Mouse (Mus musculus) limb, embryonic 12.5 days (tissue): Measurements from ENCODE around the gene Nudt17. TPM values are rescaled to one million over a fixed set of nuclear protein-coding genes. Genes with fewer than 3 reads are reported as not detected.

ENCODE experiments used
- ATAC-seq: fragments of 200-750 bp; cut with Nextera tagmentation; 2 replicates; pipeline ENCODE4 v1.8.0; 2017; ENCODE audit warnings: low read depth, moderate TSS enrichment; ENCODE audit not compliant: insufficient number of reproducible peaks, insufficient read depth, low FRiP score, low TSS enrichment
- H3K27ac ChIP-seq: fragments of 300-500 bp; sonication (generic); 2 replicates; pipeline ENCODE4 v1.5.1; 2016; ENCODE audit warnings: mild to moderate bottlenecking, moderate library complexity
- H3K27me3 ChIP-seq: fragments of 300-500 bp; sonication (generic); 2 replicates; pipeline ENCODE4 v1.6.1; 2016; ENCODE audit warnings: mild to moderate bottlenecking, moderate library complexity
- H3K36me3 ChIP-seq: fragments of 300-500 bp; sonication (generic); 2 replicates; pipeline ENCODE4 v1.6.1; 2016; ENCODE audit warnings: mild to moderate bottlenecking, moderate library complexity
- H3K4me1 ChIP-seq: fragments of 300-500 bp; sonication (generic); replicated peaks from 2 replicates; pipeline ENCODE4 v1.6.1; 2016
- H3K4me2 ChIP-seq: fragments of 300-500 bp; sonication (generic); 2 replicates; pipeline ENCODE4 v1.6.1; 2016; ENCODE audit warnings: mild to moderate bottlenecking, moderate library complexity
- H3K4me3 ChIP-seq: fragments of 300-500 bp; sonication (generic); replicated peaks from 2 replicates; pipeline ENCODE4 v1.5.1; 2016; ENCODE audit warnings: mild to moderate bottlenecking
- H3K9ac ChIP-seq: fragments of 300-500 bp; sonication (generic); replicated peaks from 2 replicates; pipeline ENCODE4 v1.6.1; 2016; ENCODE audit warnings: mild to moderate bottlenecking, moderate library complexity
- H3K9me3 ChIP-seq: fragments of 300-500 bp; sonication (generic); 2 replicates; pipeline ENCODE4 v1.6.1; 2016; ENCODE audit warnings: mild to moderate bottlenecking, moderate library complexity
- WGBS: fragments of 180-500 bp; shearing (Covaris S2); methylation state at CpG from one replicate; pipeline ENCODE4 v1.1.7; 2016; 5-methylcytosine and 5-hydroxymethylcytosine counted together
- polyA plus RNA-seq: library from polyadenylated mRNA; unstranded; fragments of >200 nt; fragmentation: Nextera tagmentation; extraction: Ambion mirVana; gene quantifications from 2 replicates; pipeline ENCODE4 v1.2.1, GENCODE M21; 2016

Gene Nudt17
- polyA plus RNA-seq, 1 experiment from 2014 or later: 13.7 TPM

DNA sequence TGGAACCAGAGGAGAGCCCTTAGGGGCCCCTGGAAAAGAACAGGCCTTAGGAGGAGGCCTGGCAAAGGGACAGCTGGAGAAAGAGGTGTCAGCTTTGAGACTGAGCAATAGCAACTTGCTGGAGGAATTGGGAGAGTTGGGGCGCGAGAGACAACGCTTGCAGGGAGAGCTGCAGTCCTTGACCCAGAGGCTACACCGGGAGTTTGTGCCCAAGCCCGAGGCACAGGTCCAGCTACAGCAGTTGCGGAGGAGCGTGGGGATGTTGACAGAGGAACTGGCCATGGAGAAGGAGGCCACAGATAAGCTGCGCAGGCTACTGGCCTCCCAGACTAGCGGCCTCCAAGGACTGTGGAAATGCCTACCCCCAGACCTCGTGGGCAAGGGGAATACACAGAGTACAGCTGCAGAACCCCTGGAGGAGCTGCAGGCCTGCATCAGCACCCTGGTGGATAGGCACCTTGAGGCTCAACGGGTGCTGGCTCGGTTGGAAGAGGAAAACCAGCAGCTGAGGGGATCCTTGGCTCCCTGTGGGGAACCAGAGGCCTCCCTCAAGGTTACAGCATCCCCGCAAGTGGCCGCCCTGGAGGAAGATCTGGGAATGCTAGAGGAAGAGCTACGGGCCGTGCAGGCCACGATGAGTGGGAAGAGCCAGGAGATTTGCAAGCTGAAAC, 24.1 kb downstream of the Nudt17 start:
- H3K4me3 ChIP-seq: peak overlapping the region; percentile 34
- no peaks in the 10 kb centered on the region for H3K9me3 ChIP-seq
- H3K27me3 ChIP-seq: peaks cover 53% of the 10 kb centered on the region
- H3K4me2 ChIP-seq: peak overlapping the region; percentile 59
- no peak overlapping the region for H3K27ac ChIP-seq
- H3K4me1 ChIP-seq: 0 out of 2 replicates have a peak, but pooled peaks cover 7% of the 10 kb centered on the region
- H3K9ac ChIP-seq: peak overlapping the region; percentile 44
- H3K36me3 ChIP-seq: no peaks in the 10 kb centered on the region
- WGBS: 50% methylated on average over 17 of the region's 17 CpGs
- no peak for ATAC-seq

DNA sequence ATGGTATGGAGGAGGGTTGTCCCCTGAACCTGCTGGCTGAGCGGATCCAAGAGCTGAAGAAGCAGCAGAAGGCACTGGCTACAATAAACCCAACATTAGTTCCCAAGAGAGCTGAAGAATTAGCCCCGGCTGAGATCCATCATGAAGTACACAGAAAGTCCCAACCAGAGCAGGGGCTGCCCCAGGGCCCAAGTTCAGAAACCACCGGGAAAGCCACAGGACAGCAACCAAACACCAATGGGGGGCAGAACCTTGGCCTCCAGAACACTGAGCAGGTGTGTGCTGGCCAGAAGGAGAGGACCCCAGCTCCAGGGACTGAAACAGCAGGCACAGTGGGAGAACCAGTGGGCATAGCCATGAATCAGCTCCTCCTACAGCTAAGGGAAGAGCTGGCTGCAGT, 24.9 kb downstream of the Nudt17 start:
- ATAC-seq: no peak
- 84% methylated on average over 3 of the region's 3 CpGs for WGBS
- H3K4me2 ChIP-seq: no peak overlapping the region
- no peak overlapping the region for H3K4me3 ChIP-seq
- no peaks in the 10 kb centered on the region for H3K36me3 ChIP-seq
- H3K9ac ChIP-seq: no peak overlapping the region
- H3K9me3 ChIP-seq: no peaks in the 10 kb centered on the region
- no peak overlapping the region for H3K27ac ChIP-seq
- peaks cover 59% of the 10 kb centered on the region for H3K27me3 ChIP-seq
- 0 out of 2 replicates have a peak, but pooled peaks cover 7% of the 10 kb centered on the region for H3K4me1 ChIP-seq

DNA sequence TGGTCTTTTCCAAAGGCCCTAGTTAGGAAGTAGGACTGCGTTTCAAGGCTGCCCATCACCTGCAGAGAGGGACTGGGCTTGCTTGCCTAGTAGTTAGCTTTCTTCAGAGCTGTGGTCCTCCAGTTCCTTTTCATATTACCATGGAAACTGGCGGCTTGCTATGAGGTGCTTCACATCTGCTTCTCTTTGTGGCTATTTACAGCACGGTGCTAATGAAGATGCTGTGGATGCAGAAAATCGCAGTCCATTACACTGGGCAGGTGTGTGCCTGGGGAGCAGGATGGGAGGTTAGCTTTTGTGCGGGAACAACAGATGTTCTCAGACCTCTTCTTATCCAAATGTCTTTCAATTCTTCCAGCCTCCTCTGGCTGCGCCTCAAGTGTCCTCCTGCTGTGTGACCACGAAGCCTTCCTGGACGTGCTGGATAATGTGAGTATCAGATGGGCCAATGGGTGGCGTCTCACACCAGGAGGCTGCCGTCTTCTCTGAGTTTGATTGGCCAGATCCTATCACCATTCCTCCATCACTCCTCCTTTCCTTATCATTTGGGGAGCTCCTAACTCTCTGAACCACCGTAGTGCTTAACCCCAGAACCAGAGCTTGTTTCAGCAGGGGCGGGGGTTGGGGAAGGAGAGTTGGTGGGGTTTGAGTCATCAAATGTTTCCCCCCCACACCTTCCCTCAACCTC, 27.9 kb downstream of the Nudt17 start:
- no peak for ATAC-seq
- no peaks in the 10 kb centered on the region for H3K9me3 ChIP-seq

DNA sequence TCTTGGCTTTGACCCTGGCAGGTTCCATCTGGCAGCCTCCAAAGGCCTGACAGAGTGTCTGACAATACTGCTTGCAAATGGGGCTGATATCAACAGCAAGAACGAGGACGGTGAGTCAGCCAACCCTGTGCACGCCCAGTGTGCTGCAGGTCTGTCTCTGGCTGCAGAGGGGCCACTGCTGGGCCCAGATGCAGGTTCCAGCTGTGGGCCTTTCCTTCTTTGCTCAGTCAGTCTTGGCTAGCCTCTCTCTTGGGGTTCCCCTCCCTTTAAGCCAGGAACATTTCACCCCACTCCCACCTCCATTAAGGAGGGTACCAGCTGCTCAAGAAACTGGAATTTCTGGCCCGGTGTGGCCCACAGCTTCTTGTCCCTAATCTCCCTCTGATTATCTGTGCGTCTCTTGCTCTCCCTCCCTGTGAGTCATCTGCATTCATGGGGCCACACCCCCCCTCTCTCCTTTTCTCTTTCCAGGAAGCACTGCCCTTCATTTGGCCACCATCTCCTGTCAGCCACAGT, 29.1 kb downstream of the Nudt17 start:
- ATAC-seq: no peak

More for the DNA sequence above, 27.9 kb downstream of the Nudt17 start:
- peaks cover 10% of the 10 kb centered on the region for H3K4me1 ChIP-seq
- H3K4me2 ChIP-seq: no peak overlapping the region
- 18% methylated on average over 12 of the region's 12 CpGs for WGBS
- no peaks in the 10 kb centered on the region for H3K36me3 ChIP-seq
- H3K27me3 ChIP-seq: peaks cover 54% of the 10 kb centered on the region
- no peak overlapping the region for H3K9ac ChIP-seq
- no peak overlapping the region for H3K4me3 ChIP-seq
- no peak overlapping the region for H3K27ac ChIP-seq

DNA sequence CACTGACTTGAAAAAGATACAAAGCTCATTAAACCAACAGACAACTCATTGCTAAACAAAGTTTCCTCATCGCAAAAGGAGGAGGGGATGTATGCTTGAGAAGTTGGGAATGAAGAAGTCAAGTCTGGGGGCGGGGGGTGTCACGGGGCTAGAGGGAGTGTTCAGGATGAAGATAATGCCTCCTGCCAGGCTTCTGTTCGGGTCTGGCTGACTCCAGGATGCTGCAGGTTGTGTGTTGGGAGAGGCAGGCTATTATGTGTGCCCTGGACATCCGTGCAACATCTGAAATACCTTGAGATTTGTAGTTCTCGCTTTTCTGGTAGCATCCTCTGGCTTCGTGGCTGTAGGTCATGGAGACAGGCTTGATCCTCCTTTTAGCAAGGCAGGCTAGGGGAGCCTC, 29.9 kb downstream of the Nudt17 start:
- H3K4me1 ChIP-seq: peaks cover 12% of the 10 kb centered on the region
- H3K4me3 ChIP-seq: no peak overlapping the region
- no peak overlapping the region for H3K27ac ChIP-seq
- no peak for ATAC-seq
- peaks cover 35% of the 10 kb centered on the region for H3K27me3 ChIP-seq
- H3K4me2 ChIP-seq: no peak overlapping the region
- 72% methylated on average over 7 of the region's 7 CpGs for WGBS
- no peaks in the 10 kb centered on the region for H3K36me3 ChIP-seq
- no peak overlapping the region for H3K9ac ChIP-seq
- no peaks in the 10 kb centered on the region for H3K9me3 ChIP-seq

More for the DNA sequence above, 29.1 kb downstream of the Nudt17 start:
- Histone ChIP-seq H3K27me3 (peaks cover 42% of the 10 kb centered on the region), H3K4me1 (peaks cover 9% of the 10 kb centered on the region), H3K9ac (no peak overlapping the region), H3K4me3 (no peak overlapping the region), H3K27ac (no peak overlapping the region), H3K36me3 (no peaks in the 10 kb centered on the region), H3K9me3 (no peaks in the 10 kb centered on the region), H3K4me2 (no peak overlapping the region)
- WGBS: 28% methylated on average over 5 of the region's 5 CpGs

DNA sequence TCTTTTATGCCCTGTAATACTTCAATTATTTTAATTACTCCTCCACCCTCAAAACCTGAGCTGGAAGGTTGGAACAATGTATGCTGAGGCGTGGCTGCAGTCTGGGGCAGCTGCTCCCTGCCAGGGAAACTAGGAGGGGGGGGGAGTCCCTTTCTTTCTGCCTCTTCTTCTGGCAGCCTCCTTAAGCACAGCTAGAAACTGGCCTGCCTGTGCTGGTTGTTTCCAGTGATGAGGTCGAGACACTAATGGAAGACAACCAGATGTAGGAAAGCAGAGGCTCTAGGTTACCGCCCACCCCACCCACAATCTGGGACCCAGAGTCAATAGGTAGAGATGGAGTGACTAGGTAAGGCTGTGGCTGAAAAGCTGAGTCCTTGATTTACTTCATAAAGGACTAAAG, 32.7 kb downstream of the Nudt17 start:
- no peak overlapping the region for H3K27ac ChIP-seq
- H3K9ac ChIP-seq: no peak overlapping the region
- WGBS: 57% methylated on average over 3 of the region's 3 CpGs
- H3K4me1 ChIP-seq: peaks cover 14% of the 10 kb centered on the region
- no peaks in the 10 kb centered on the region for H3K36me3 ChIP-seq
- no peak for ATAC-seq
- H3K4me2 ChIP-seq: no peak overlapping the region
- H3K9me3 ChIP-seq: no peaks in the 10 kb centered on the region
- H3K27me3 ChIP-seq: peaks cover 32% of the 10 kb centered on the region
- no peak overlapping the region for H3K4me3 ChIP-seq

DNA sequence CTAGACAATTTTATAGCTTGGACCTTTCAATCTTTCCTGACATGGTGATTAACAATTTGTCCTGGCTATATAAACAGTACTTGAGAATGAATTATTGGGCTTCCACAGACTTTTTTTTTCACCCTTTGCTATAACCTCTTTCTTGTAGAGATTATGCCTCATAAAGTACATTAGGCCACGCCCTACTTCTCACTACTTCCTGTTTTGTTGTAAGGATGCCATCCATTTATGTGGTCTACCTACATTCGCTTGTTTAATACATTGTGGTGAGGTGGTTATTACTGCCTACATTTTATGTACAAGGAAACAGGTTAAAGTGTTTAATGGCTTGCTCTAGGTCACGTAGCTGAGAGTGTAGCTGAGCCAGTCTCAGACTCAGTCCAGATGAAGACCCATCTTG, 33.2 kb downstream of the Nudt17 start:
- Histone ChIP-seq H3K27me3 (peaks cover 32% of the 10 kb centered on the region), H3K4me2 (no peak overlapping the region), H3K9ac (no peak overlapping the region), H3K36me3 (no peaks in the 10 kb centered on the region), H3K9me3 (no peaks in the 10 kb centered on the region), H3K4me3 (no peak overlapping the region), H3K4me1 (peaks cover 19% of the 10 kb centered on the region), H3K27ac (no peak overlapping the region)
- no peak for ATAC-seq
- 66% methylated on average over 3 of the region's 3 CpGs for WGBS

DNA sequence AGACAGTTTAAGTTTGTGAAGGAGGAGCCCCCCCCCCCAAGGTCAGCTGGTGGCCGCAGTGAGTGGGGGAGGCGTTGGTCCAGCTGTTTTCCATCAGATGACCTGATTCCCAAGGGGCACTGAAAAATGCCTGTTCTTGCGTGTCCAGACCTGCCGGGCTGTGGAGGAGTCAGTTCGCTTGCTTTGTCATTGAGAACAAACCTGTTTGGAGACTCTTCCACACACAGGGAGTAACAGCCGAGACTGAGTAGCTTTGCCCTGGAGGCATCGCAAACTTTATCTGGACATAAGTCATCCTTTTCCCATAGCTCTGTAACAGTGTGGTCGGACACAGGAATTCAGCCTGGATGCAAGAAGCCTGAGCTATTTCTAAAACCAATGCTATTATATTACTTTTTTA, 33.9 kb downstream of the Nudt17 start:
- H3K27ac ChIP-seq: peak overlapping the region; percentile 75
- H3K4me2 ChIP-seq: peak overlapping the region; percentile 35
- WGBS: 17% methylated on average over 8 of the region's 8 CpGs

DNA sequence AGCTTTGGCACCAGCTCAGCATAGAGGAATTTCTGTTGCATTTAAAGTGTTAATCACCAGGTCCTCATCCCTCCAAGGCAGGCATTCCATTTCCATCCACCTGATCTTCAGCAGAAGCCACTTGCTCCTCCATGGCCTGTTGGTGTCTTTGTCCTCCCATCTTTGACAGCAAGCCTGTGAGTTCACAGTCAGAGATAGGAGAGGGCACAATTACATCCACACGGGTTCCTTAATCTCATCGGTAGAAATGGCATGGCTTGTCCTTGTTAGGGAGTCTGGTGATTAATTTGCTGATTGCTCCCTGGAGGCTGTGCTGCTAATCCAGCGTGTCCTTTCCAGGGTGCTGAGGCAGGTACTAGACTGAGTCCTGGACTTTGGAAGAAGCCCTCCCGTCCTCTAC, 34.8 kb downstream of the Nudt17 start:
- Histone ChIP-seq H3K9ac (no peak overlapping the region), H3K4me3 (no peak overlapping the region), H3K4me2 (no peak overlapping the region), H3K27ac (no peak overlapping the region), H3K9me3 (no peaks in the 10 kb centered on the region), H3K4me1 (peaks cover 20% of the 10 kb centered on the region), H3K27me3 (peaks cover 16% of the 10 kb centered on the region), H3K36me3 (no peaks in the 10 kb centered on the region)
- 66% methylated on average over 4 of the region's 4 CpGs for WGBS
- no peak for ATAC-seq

More for the DNA sequence above, 33.9 kb downstream of the Nudt17 start:
- H3K36me3 ChIP-seq: no peaks in the 10 kb centered on the region
- ATAC-seq: no peak
- no peak overlapping the region for H3K9ac ChIP-seq
- peaks cover 20% of the 10 kb centered on the region for H3K4me1 ChIP-seq
- H3K4me3 ChIP-seq: no peak overlapping the region
- peaks cover 26% of the 10 kb centered on the region for H3K27me3 ChIP-seq
- H3K9me3 ChIP-seq: no peaks in the 10 kb centered on the region

DNA sequence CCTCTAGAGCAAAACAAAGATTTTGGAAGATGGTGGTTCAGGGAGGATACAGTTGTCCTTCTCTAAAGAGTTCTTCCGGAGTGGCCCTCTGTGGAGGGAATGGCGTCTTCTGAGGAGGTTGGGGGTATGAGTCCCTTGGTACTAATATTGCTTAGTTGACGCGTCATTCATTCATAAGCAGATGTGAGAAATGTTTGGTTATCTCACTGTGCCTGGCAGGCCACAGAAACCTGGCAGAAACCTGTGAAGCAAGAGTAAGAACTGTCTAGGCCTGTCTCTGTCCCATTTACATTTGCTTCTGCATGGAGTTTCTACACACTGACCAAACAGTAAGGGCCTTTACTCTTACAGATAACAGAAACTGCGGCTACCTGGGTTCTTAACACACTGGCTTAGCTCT, 36.8 kb downstream of the Nudt17 start:
- H3K9ac ChIP-seq: no peak overlapping the region

DNA sequence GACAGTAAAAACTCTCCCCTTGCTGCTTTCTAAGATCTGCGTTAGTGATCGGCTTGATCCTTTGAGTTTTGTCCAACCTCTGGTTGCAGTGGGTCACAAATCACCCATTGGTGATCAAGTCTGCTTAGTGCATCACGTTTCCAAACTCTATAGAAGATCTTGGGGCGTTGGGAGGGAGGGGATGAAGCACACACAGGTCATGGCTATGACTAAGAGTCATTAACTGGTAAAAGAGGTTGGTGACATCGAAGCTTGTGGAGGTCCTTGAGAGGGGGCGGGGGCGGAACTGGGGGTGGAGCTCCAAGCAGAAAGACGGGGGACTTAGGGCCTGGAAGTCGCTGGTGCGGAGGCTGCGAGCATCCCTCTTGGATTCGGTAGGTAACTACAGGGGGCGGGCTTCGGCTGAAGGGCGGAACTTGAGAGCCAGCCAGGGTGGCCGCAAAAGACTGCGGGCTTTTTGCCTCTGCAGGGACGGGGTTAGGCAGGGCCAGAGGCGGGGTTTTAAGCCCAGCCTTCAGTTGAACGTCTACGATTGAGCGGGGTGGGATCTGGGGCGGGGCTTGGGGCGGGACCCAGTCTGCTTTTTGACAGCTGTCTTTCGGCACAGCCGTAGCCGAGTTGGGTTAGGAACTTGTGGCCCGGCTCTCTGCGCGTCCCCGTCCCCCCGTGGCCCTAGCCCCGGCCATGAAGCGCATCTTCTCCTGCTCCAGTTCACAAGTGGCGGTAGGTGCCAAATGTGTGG, 38.5 kb downstream of the Nudt17 start, which contains the start of gene Ankrd35:
Gene Ankrd35 (plus strand): TSS at position 405 of the 742 bp plus-strand sequence.
- H3K4me1 ChIP-seq: peaks cover 16% of the 10 kb centered on the region
- H3K9me3 ChIP-seq: no peaks in the 10 kb centered on the region
- no peak within 1 kb of the TSS for H3K9ac ChIP-seq
- peak; percentile 94 for ATAC-seq
- H3K36me3 ChIP-seq: no peaks in the 10 kb centered on the region
- no peak within 1 kb of the TSS for H3K27ac ChIP-seq
- 6% methylated on average over 35 of the region's 35 CpGs for WGBS
- H3K4me3 ChIP-seq: peak within 1 kb of the TSS; percentile 38
- H3K27me3 ChIP-seq: peaks cover 16% of the 10 kb centered on the region
- H3K4me2 ChIP-seq: peak within 1 kb of the TSS; percentile 68

More for the DNA sequence above, 36.8 kb downstream of the Nudt17 start:
- Histone ChIP-seq H3K9me3 (no peaks in the 10 kb centered on the region), H3K27ac (no peak overlapping the region), H3K4me3 (no peak overlapping the region), H3K36me3 (no peaks in the 10 kb centered on the region), H3K4me2 (no peak overlapping the region), H3K27me3 (peaks cover 16% of the 10 kb centered on the region), H3K4me1 (peaks cover 20% of the 10 kb centered on the region)
- no peak for ATAC-seq
- WGBS: 92% methylated on average over 5 of the region's 5 CpGs
